Mouse (Mus musculus) megakaryocyte-erythroid progenitor cell, adult 5-6 weeks (primary cell): ENCODE measurements around the gene Exd1. TPM values are rescaled to one million over a fixed set of nuclear protein-coding genes. Genes with fewer than 3 reads are reported as not detected.
"Not testable (repeated sequence)": the region's sequence is repeated elsewhere in the genome, so short reads cannot be mapped to it uniquely, and the experiment has no call there.

ENCODE experiments used
- ATAC-seq: replicated peaks from 2 replicates; pipeline ENCODE4 v1.8.0; 2016; ENCODE audit warnings: mild to moderate bottlenecking, inconsistent platforms; ENCODE audit not compliant: severe bottlenecking, poor library complexity, low FRiP score, low TSS enrichment
- total RNA-seq, 2 experiments: library from RNA; stranded (forward) in 1 of 2; stranded (reverse) in 1 of 2; fragments of 200-1000, 215-1000 nt in 1 of 2; fragments of >200 nt in 1 of 2; fragmentation: Nextera tagmentation in 1 of 2; gene quantifications; 2 replicates each; pipeline ENCODE4 v1.2.3; 2014 to 2017

The Exd1 gene
- total RNA-seq, 2 experiments from 2014 or later = not detected

- peak; percentile 84 for ATAC-seq
These were observed 442 bp downstream of the Exd1 start for GRCm38 (mm10) chr2:119546848-119547521.

- no peak for ATAC-seq
These were observed 3.8 kb downstream of the Exd1 start for GRCm38 (mm10) chr2:119543656-119544055.

- ATAC-seq = peak; percentile 59
These were observed 5.3 kb downstream of the Exd1 start for GRCm38 (mm10) chr2:119542106-119542505.

GRCm38 (mm10) chr2:119538802-119539201, 8.6 kb downstream of the Exd1 start:
- no peak for ATAC-seq

GRCm38 (mm10) chr2:119525422-119525821, 22.0 kb downstream of the Exd1 start:
- ATAC-seq = no peak

GRCm38 (mm10) chr2:119523836-119524235, 23.6 kb downstream of the Exd1 start:
- ATAC-seq = no peak

- no peak for ATAC-seq
These were observed 26.9 kb downstream of the Exd1 start for GRCm38 (mm10) chr2:119520550-119520949.

GRCm38 (mm10) chr2:119516811-119517210, 30.6 kb downstream of the Exd1 start:
- ATAC-seq = no peak

- no peak for ATAC-seq
These were observed 33.4 kb downstream of the Exd1 start for GRCm38 (mm10) chr2:119514026-119514522.

GRCm38 (mm10) chr2:119512292-119512691, 35.1 kb downstream of the Exd1 start:
- peak; percentile 74; the same call in 1 of the 2 replicates for ATAC-seq

- ATAC-seq = no peak
These were observed 36.6 kb downstream of the Exd1 start for GRCm38 (mm10) chr2:119510856-119511255.

- not testable (repeated sequence) for ATAC-seq
These were observed 38.9 kb downstream of the Exd1 start for GRCm38 (mm10) chr2:119508518-119508917.

GRCm38 (mm10) chr2:119507108-119507507, 40.3 kb downstream of the Exd1 start:
- no peak for ATAC-seq

- ATAC-seq = no peak
These were observed 46.3 kb downstream of the Exd1 start for GRCm38 (mm10) chr2:119500965-119501652.

- no peak for ATAC-seq
These were observed 48.6 kb downstream of the Exd1 start for GRCm38 (mm10) chr2:119498859-119499258.

GRCm38 (mm10) chr2:119496082-119496481, 51.3 kb downstream of the Exd1 start:
- ATAC-seq = no peak

- ATAC-seq = no peak
These were observed 55.5 kb downstream of the Exd1 start for GRCm38 (mm10) chr2:119491953-119492352.

- ATAC-seq = no peak
These were observed 60.9 kb downstream of the Exd1 start for GRCm38 (mm10) chr2:119486488-119486887.

- ATAC-seq = no peak
These were observed 65.1 kb downstream of the Exd1 start for GRCm38 (mm10) chr2:119482307-119482706.

GRCm38 (mm10) chr2:119478397-119478749, 69.1 kb downstream of the Exd1 start:
- ATAC-seq = no peak
